Comparison of ENCODE assay signal across 17 mouse cellular contexts in genomic region chr6:127532304-127532703, GRCm38 (mm10).
"Had no signal": no experiment of that assay in that cellular context is flagged by ENCODE, and none has a peak within 500 bp of the region (broad histone marks: within the 10 kb centered on the region; RNA-seq: fewer than 3 reads in every experiment).

No protein-coding gene starts in this region.

- H3K27ac ChIP-seq: layer of hippocampus, adult 2 months; limb, embryonic 12.5 days; liver, embryonic 13.5 days; midbrain, embryonic 15.5 days; neural tube, embryonic 12.5 days; stomach, postnatal 0 days had no signal

- H3K9ac ChIP-seq: limb, embryonic 12.5 days; liver, embryonic 13.5 days; liver, postnatal 0 days; midbrain, embryonic 15.5 days; neural tube, embryonic 12.5 days had no signal

- H3K4me1 ChIP-seq: limb, embryonic 12.5 days; neural tube, embryonic 12.5 days had no signal

- H3K27me3 ChIP-seq: limb, embryonic 12.5 days; liver, embryonic 13.5 days; midbrain, embryonic 15.5 days; neural tube, embryonic 12.5 days had no signal

- DNase-seq: kidney, adult 18-20 months; kidney, postnatal 10 days; kidney, postnatal 4 days; liver; liver, embryonic 13.5 days; liver, postnatal 0 days; lung, postnatal 14 days; right cerebral cortex, postnatal 4 days; thymus, adult 2 months; thymus, postnatal 4 days had no signal

- ATAC-seq: inflammation-experienced regulatory T-cells, adult 6 months; liver, postnatal 0 days; midbrain, embryonic 15.5 days had no signal

- H3K36me3 ChIP-seq: limb, embryonic 12.5 days; liver, embryonic 13.5 days; midbrain, embryonic 15.5 days; neural tube, embryonic 12.5 days had no signal

- H3K4me3 ChIP-seq: layer of hippocampus, adult 2 months; limb, embryonic 12.5 days; liver, embryonic 13.5 days; midbrain, embryonic 15.5 days; neural tube, embryonic 12.5 days had no signal

- H3K9me3 ChIP-seq: limb, embryonic 12.5 days; liver, embryonic 13.5 days; midbrain, embryonic 15.5 days; neural tube, embryonic 12.5 days had no signal

- H3K4me2 ChIP-seq: limb, embryonic 12.5 days; liver, embryonic 13.5 days; midbrain, embryonic 11.5 days; midbrain, embryonic 15.5 days; neural tube, embryonic 12.5 days had no signal
